Mouse (Mus musculus) liver, adult 2 months (tissue): ENCODE measurements around the gene Eme1. TPM values are rescaled to one million over a fixed set of nuclear protein-coding genes. Genes with fewer than 3 reads are reported as not detected.

Source experiments
- DNase-seq: peaks from one replicate; pipeline ENCODE4 v3.0.0-alpha.2; 2011; ENCODE audit warnings: low read depth, low spot score; ENCODE audit errors: extremely low read depth
- H3K27ac ChIP-seq: fragments of 200-500 bp; replicated peaks from 2 replicates; pipeline ENCODE4 v1.5.1; 2012; ENCODE audit warnings: low read depth, mild to moderate bottlenecking, control low read depth, inconsistent platforms, low read length; ENCODE audit not compliant: insufficient read depth
- H3K27me3 ChIP-seq: fragments of 200-500 bp; 2 replicates; pipeline ENCODE4 v1.6.1; 2012; ENCODE audit warnings: mild to moderate bottlenecking, moderate library complexity, low read length, inconsistent platforms; ENCODE audit not compliant: control insufficient read depth, insufficient read depth
- H3K36me3 ChIP-seq: fragments of 200-500 bp; 2 replicates; pipeline ENCODE4 v1.6.1; 2012; ENCODE audit warnings: low read length, inconsistent platforms; ENCODE audit not compliant: control insufficient read depth, insufficient read depth
- H3K4me1 ChIP-seq: fragments of 200-500 bp; 2 replicates; pipeline ENCODE4 v1.6.1; 2011; ENCODE audit warnings: low read length; ENCODE audit not compliant: control insufficient read depth, insufficient read depth
- H3K4me3 ChIP-seq: fragments of 200-500 bp; 2 replicates; pipeline ENCODE4 v1.5.1; 2011; ENCODE audit warnings: low read depth, mild to moderate bottlenecking, control low read depth, low read length, moderate library complexity; ENCODE audit not compliant: insufficient read depth
- H3K79me2 ChIP-seq: fragments of 200-500 bp; 2 replicates; pipeline ENCODE4 v1.6.1; 2012; ENCODE audit warnings: inconsistent platforms, mild to moderate bottlenecking, low read length, moderate library complexity; ENCODE audit not compliant: control insufficient read depth, insufficient read depth
- H3K9ac ChIP-seq: fragments of 200-500 bp; 2 replicates; pipeline ENCODE4 v1.6.1; 2012; ENCODE audit warnings: low read depth, mild to moderate bottlenecking, control low read depth, inconsistent platforms, low read length
- CTCF ChIP-seq: fragments of 200-500 bp; IDR thresholded peaks from 2 replicates; pipeline ENCODE4 v1.5.1; 2011; ENCODE audit warnings: low read depth, low read length, control low read depth
- POLR2A ChIP-seq: fragments of 200-500 bp; IDR thresholded peaks from 2 replicates; pipeline ENCODE4 v1.6.1; 2011; ENCODE audit warnings: low read length, control low read depth; ENCODE audit not compliant: insufficient read depth; ENCODE audit errors: extremely low read depth
- WGBS: fragments of 180-500 bp; shearing (Covaris S2); methylation state at CpG from one replicate; pipeline ENCODE4 v1.1.7; 2018; 5-methylcytosine and 5-hydroxymethylcytosine counted together
- polyA plus RNA-seq: library from polyadenylated mRNA; depleted of rRNA; stranded (reverse); fragments of >200 nt; gene quantifications from 2 replicates; pipeline ENCODE4 v1.2.3, GENCODE M21; 2012
- total RNA-seq: library from RNA; depleted of rRNA; stranded (reverse); fragments of >200 nt; gene quantifications from 2 replicates; pipeline ENCODE4 v1.2.3, GENCODE M21; 2014

Gene Eme1
- total and polyA plus RNA-seq, 2 experiments: 0.09 TPM; not detected in 1

DNA sequence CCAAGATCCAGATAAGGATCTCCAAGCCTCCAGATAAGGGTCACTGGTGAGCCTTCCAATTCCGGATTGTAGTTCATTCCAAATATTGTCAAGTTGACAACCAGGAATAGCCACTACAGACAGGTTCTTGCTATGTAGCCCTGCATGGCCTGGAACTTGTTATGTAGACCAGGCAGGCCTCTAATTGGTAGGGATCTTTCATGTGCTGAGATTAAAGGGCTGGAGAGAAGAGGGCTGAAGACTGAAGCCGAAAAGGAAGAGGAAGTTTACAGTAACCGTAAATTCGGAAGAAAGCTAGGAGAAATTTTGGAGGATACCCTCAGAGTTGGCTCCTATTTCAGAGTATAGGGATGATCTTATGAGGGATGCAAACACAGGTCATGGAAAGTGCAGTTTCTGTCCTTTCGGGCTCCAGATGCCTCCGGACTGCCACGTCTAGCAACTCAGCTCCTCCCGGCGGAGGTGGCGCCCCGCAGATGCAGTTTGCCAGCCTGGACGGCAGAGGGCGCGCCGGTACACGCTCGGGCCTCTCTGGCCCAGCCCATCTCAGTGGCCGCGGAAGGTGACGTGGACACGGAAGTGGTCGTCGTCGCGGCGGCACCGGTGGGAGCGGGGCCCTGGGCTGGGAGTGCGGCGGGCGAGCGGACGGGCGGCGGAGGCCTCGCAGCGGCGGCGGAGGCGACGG lies 24.4 kb downstream of the Eme1 start, which contains the start of gene Lrrc59:
Lrrc59 (plus strand) TSS at position 569 of the 685 bp plus-strand sequence.
- DNase-seq: peak; percentile 64
- H3K27ac ChIP-seq: peak within 1 kb of the TSS; percentile 62
- H3K36me3 ChIP-seq: peaks cover 4% of the 10 kb centered on the region; the same call in 1 of the 2 replicates
- peaks cover 9% of the 10 kb centered on the region; the same call in 1 of the 2 replicates for H3K79me2 ChIP-seq
- peak within 1 kb of the TSS; percentile 79 for H3K4me3 ChIP-seq
- WGBS: 4% methylated on average over 40 of the region's 41 CpGs
- peaks cover 6% of the 10 kb centered on the region; the same call in 1 of the 2 replicates for H3K4me1 ChIP-seq
- 0 out of 2 replicates have a peak, but pooled peaks have one; percentile 5 for TF ChIP-seq POLR2A
- peak; percentile 97 for TF ChIP-seq CTCF
- H3K9ac ChIP-seq: peak within 1 kb of the TSS; percentile 92
- H3K27me3 ChIP-seq: no peaks in the 10 kb centered on the region

DNA sequence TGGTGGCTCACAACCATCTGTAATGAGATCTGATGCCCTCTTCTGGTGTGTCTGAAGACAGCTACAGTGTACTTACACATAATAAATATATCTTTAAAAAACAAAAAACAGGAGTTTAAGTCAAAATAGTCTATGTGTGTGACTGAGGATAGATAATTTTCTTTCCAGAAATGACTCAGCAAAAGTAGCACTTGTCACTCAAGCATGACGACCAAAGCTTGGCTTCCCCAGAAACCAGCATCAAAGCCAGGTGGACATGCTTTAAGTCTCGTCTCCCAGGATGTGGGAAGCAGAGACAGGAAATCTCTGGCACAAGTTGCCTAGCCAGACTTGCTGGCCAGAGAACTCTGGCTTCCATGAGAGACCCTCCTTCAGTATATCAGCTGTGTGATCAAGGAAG lies 31.6 kb downstream of the Eme1 start:
- no peaks in the 10 kb centered on the region for H3K36me3 ChIP-seq
- 81% methylated on average over 2 of the region's 2 CpGs for WGBS

DNA sequence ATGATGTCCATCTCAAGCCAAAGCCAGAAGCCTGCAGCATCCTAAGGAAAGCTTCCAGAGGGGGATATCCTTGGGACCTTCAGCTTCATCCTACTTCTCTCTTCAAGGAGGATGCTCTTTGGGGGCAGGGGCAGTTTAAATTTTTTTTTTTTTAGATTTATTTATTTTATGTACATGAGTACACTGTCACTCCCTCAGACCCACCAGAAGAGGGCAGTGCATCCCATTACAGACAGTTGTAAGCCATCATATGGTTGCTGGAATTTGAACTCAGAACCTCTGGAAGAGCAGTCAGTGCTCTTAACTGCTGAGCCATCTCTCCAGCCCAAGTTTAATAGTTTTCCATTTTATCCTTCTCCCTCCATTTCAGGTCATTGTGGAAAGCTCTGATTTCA lies 32.3 kb downstream of the Eme1 start:
- Histone ChIP-seq H3K4me3 (no peak overlapping the region), H3K27ac (no peak overlapping the region), H3K4me1 (no peaks in the 10 kb centered on the region), H3K27me3 (no peaks in the 10 kb centered on the region), H3K36me3 (no peaks in the 10 kb centered on the region), H3K79me2 (no peaks in the 10 kb centered on the region), H3K9ac (no peak overlapping the region)
- TF ChIP-seq POLR2A: no peak
- no peak for TF ChIP-seq CTCF
- DNase-seq: no peak

More for the DNA sequence above, 31.6 kb downstream of the Eme1 start:
- H3K79me2 ChIP-seq: no peaks in the 10 kb centered on the region
- H3K27me3 ChIP-seq: no peaks in the 10 kb centered on the region
- H3K27ac ChIP-seq: no peak overlapping the region
- no peak for TF ChIP-seq CTCF
- TF ChIP-seq POLR2A: no peak
- H3K9ac ChIP-seq: no peak overlapping the region
- no peak overlapping the region for H3K4me3 ChIP-seq
- no peak for DNase-seq
- H3K4me1 ChIP-seq: no peaks in the 10 kb centered on the region

DNA sequence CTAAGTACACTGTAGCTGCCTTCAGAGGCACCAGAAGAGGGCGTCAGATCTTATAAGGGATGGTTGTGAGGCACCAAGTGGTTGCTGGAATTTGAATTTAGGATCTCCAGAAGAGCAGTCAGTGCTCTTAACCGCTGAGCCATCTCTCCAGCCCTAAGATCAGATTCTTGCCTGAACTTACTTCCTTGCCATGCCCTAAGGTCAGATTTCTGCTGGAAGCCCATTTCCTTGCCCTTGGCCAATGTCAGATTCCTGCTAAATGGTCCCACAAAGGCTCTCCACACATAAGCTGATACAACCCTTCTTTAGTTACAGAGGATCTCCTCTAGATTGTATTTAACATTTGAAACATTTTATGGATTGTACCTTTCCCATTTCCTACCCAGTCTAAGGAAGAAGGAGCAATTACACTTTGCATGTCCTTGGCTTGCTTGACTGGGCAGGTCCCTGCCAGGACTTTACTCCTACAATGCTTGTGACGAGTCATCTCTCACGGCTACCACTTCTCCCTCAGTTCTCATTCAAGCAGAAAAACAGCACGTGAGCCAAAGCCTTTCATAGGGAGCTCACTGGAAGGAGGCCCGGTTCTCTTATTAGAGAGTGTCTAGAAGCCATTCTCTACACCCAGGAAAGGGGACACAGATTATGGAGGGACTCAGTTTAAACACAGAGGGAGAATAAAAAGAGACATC lies 32.9 kb downstream of the Eme1 start:
- DNase-seq: no peak
- Histone ChIP-seq H3K79me2 (no peaks in the 10 kb centered on the region), H3K4me1 (no peaks in the 10 kb centered on the region), H3K4me3 (no peak overlapping the region), H3K36me3 (no peaks in the 10 kb centered on the region), H3K9ac (no peak overlapping the region), H3K27ac (no peak overlapping the region), H3K27me3 (no peaks in the 10 kb centered on the region)
- TF ChIP-seq CTCF: no peak
- TF ChIP-seq POLR2A: no peak
- WGBS: 77% methylated on average over 6 of the region's 6 CpGs

DNA sequence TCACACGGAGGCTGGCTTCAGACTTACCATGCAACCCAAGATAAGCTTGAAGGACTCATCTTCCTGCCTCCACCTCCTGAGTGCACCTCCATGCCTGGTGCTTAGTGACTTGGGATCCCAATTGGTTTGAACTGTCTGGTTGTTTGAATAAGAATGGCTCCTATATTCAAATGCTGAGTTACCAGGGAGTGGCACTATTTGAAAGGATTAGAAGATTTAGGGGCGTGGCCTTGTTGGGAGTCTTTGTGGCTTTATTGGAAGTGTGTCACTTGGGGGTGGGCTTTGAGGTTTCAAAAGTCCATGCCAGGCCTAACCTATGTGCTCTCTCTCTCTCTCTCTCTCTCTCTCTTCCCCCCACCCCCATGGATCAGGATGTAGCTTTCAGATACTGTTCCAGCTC lies 36.1 kb downstream of the Eme1 start:
- Histone ChIP-seq H3K27ac (no peak overlapping the region), H3K4me1 (no peaks in the 10 kb centered on the region; the same call in 1 of the 2 replicates), H3K79me2 (no peaks in the 10 kb centered on the region), H3K9ac (no peak overlapping the region), H3K27me3 (no peaks in the 10 kb centered on the region), H3K4me3 (no peak overlapping the region), H3K36me3 (no peaks in the 10 kb centered on the region)
- TF ChIP-seq POLR2A (no peak), CTCF (no peak)
- no peak for DNase-seq
- WGBS: 92% methylated on average over 2 of the region's 2 CpGs
